Mouse (Mus musculus) adipose tissue, adult 10 weeks (tissue): Measurements from ENCODE around the gene Chst12. TPM values are rescaled to one million over a fixed set of nuclear protein-coding genes. Genes with fewer than 3 reads are reported as not detected.

ENCODE experiments used
- polyA plus RNA-seq: library from polyadenylated mRNA; stranded (reverse); fragments of 350-450 nt; fragmentation: Illumina TruSeq; extraction: RNeasy Lipid Tissue Mini Kit (QIAGEN cat#74804); gene quantifications from one replicate; pipeline ENCODE4 v1.2.3, GENCODE M21; 2014; ENCODE audit warnings: low read depth, low replicate concordance

The Chst12 gene
- polyA plus RNA-seq: 28.3 TPM

GRCm38 (mm10) chr5:140505208-140505780, at the start of gene Chst12:
Gene Chst12 (plus strand): TSS chr5:140505550.

GRCm38 (mm10) chr5:140564896-140565295, 59.5 kb downstream of the Chst12 start, which contains the start of gene Grifin:
Gene Grifin (minus strand): TSS chr5:140565071.

Other genes starting within 250 kb of the Chst12 start
- 8.9 TPM for gene Mad1l1, start 184.0 kb upstream of the Chst12 start, polyA plus RNA-seq
- 16.1 TPM for gene Nudt1, start 183.9 kb upstream of the Chst12 start, polyA plus RNA-seq
- 6.0 TPM for gene Mrm2, start 173.7 kb upstream of the Chst12 start, polyA plus RNA-seq
- gene Snx8, start 116.3 kb upstream of the Chst12 start, polyA plus RNA-seq: 15.6 TPM
- 130 TPM for gene Eif3b, start 86.2 kb upstream of the Chst12 start, polyA plus RNA-seq
- gene Gm4869, start 59.9 kb upstream of the Chst12 start, polyA plus RNA-seq: not detected
- not detected for gene Grifin, start 59.5 kb downstream of the Chst12 start, polyA plus RNA-seq
- gene Lfng, start 101.8 kb downstream of the Chst12 start, polyA plus RNA-seq: 17.1 TPM
- 59.5 TPM for gene Ttyh3, start 143.5 kb downstream of the Chst12 start, polyA plus RNA-seq
- 18.4 TPM for gene Iqce, start 196.8 kb downstream of the Chst12 start, polyA plus RNA-seq
- gene Brat1, start 199.5 kb downstream of the Chst12 start, polyA plus RNA-seq: 13.9 TPM
- gene Amz1, start 218.6 kb downstream of the Chst12 start, polyA plus RNA-seq: 2.0 TPM